Mouse (Mus musculus) forebrain, embryonic 13.5 days (tissue): ENCODE results near the gene Kcnk12. TPM values are rescaled to one million over a fixed set of nuclear protein-coding genes. Genes with fewer than 3 reads are reported as not detected.

Experiments used
- ATAC-seq: fragments of 200-750 bp; cut with Nextera tagmentation; 2 replicates; pipeline ENCODE4 v1.8.0; 2017
- H3K27ac ChIP-seq: fragments of 300-500 bp; sonication (generic); 2 replicates; pipeline ENCODE4 v1.5.1; 2015; ENCODE audit warnings: inconsistent platforms, mild to moderate bottlenecking, moderate library complexity
- H3K27me3 ChIP-seq: fragments of 300-500 bp; sonication (generic); 2 replicates; pipeline ENCODE4 v1.6.1; 2015; ENCODE audit warnings: mild to moderate bottlenecking, inconsistent platforms
- H3K36me3 ChIP-seq: fragments of 300-500 bp; sonication (generic); 2 replicates; pipeline ENCODE4 v1.6.1; 2015; ENCODE audit warnings: mild to moderate bottlenecking, inconsistent platforms; ENCODE audit not compliant: poor library complexity, severe bottlenecking
- H3K4me1 ChIP-seq: fragments of 300-500 bp; sonication (generic); 2 replicates; pipeline ENCODE4 v1.6.1; 2015; ENCODE audit warnings: inconsistent platforms
- H3K4me2 ChIP-seq: fragments of 300-500 bp; sonication (generic); 2 replicates; pipeline ENCODE4 v1.6.1; 2015; ENCODE audit warnings: inconsistent platforms, mild to moderate bottlenecking, moderate library complexity
- H3K4me3 ChIP-seq: fragments of 300-500 bp; sonication (generic); 2 replicates; pipeline ENCODE4 v1.5.1; 2015; ENCODE audit warnings: mild to moderate bottlenecking, inconsistent platforms
- H3K9ac ChIP-seq: fragments of 300-500 bp; sonication (generic); 2 replicates; pipeline ENCODE4 v1.6.1; 2015; ENCODE audit warnings: mild to moderate bottlenecking, inconsistent platforms
- H3K9me3 ChIP-seq: fragments of 300-500 bp; sonication (generic); replicated peaks from 2 replicates; pipeline ENCODE4 v1.6.1; 2016; ENCODE audit warnings: inconsistent platforms
- WGBS: fragments of 180-500 bp; shearing (Covaris S2); methylation state at CpG from one replicate; pipeline ENCODE4 v1.1.7; 2015; 5-methylcytosine and 5-hydroxymethylcytosine counted together
- polyA plus RNA-seq: library from polyadenylated mRNA; unstranded; fragments of >200 nt; fragmentation: Nextera tagmentation; extraction: Ambion mirVana; gene quantifications from 2 replicates; pipeline ENCODE4 v1.2.1, GENCODE M21; 2015

Kcnk12 gene
- 0.40 and 0.54 TPM in 2 replicates for polyA plus RNA-seq

GRCm38 (mm10) chr17:87797688-87798291 lies at the start of gene Kcnk12:
Kcnk12 (minus strand) TSS chr17:87797994.
- Histone ChIP-seq H3K27ac (no peak within 1 kb of the TSS), H3K27me3 (peaks cover 73% of the 10 kb centered on the region), H3K4me1 (peaks cover 32% of the 10 kb centered on the region), H3K9me3 (no peaks in the 10 kb centered on the region), H3K36me3 (no peaks in the 10 kb centered on the region), H3K4me3 (peak within 1 kb of the TSS; percentile 53), H3K4me2 (peak within 1 kb of the TSS; percentile 95), H3K9ac (peak within 1 kb of the TSS; percentile 61)
- under 1% methylated on average over 38 of the region's 46 CpGs for WGBS
- ATAC-seq, result peak; percentile 86

GRCm38 (mm10) chr17:87842156-87842555 lies 44.4 kb upstream of the Kcnk12 start:
- no peaks in the 10 kb centered on the region for H3K9me3 ChIP-seq
- WGBS, result 77% methylated on average over 5 of the region's 5 CpGs
- H3K9ac ChIP-seq, result no peak overlapping the region
- no peaks in the 10 kb centered on the region for H3K4me1 ChIP-seq
- no peak for ATAC-seq
- no peak overlapping the region for H3K27ac ChIP-seq
- no peaks in the 10 kb centered on the region for H3K36me3 ChIP-seq
- H3K27me3 ChIP-seq, result no peaks in the 10 kb centered on the region
- no peak overlapping the region for H3K4me2 ChIP-seq
- H3K4me3 ChIP-seq, result no peak overlapping the region

- Histone ChIP-seq H3K9ac (no peak overlapping the region), H3K27ac (no peak overlapping the region), H3K9me3 (no peaks in the 10 kb centered on the region), H3K4me1 (no peaks in the 10 kb centered on the region), H3K4me3 (no peak overlapping the region), H3K36me3 (no peaks in the 10 kb centered on the region), H3K27me3 (no peaks in the 10 kb centered on the region), H3K4me2 (no peak overlapping the region)
- no peak for ATAC-seq
- 70% methylated on average over 7 of the region's 7 CpGs for WGBS
Observed at GRCm38 (mm10) chr17:87840079-87840478, 42.3 kb upstream of the Kcnk12 start.

GRCm38 (mm10) chr17:87834850-87835249 lies 37.1 kb upstream of the Kcnk12 start:
- Histone ChIP-seq H3K36me3 (no peaks in the 10 kb centered on the region), H3K9ac (no peak overlapping the region)
- no peak for ATAC-seq

GRCm38 (mm10) chr17:87826909-87827308 lies 29.1 kb upstream of the Kcnk12 start:
- H3K4me2 ChIP-seq, result 0 out of 2 replicates have a peak overlapping the region, but pooled peaks have one; percentile 22
- H3K9me3 ChIP-seq, result no peaks in the 10 kb centered on the region
- H3K27ac ChIP-seq, result no peak overlapping the region
- no peaks in the 10 kb centered on the region for H3K36me3 ChIP-seq
- ATAC-seq, result no peak
- peaks cover 4% of the 10 kb centered on the region; the same call in 1 of the 2 replicates for H3K4me1 ChIP-seq
- no peak overlapping the region for H3K9ac ChIP-seq
- WGBS, result 33% methylated on average over 12 of the region's 12 CpGs
- H3K27me3 ChIP-seq, result peaks cover 7% of the 10 kb centered on the region
- no peak overlapping the region for H3K4me3 ChIP-seq

More at GRCm38 (mm10) chr17:87834850-87835249, 37.1 kb upstream of the Kcnk12 start:
- WGBS, result 27% methylated on average over 8 of the region's 8 CpGs
- Histone ChIP-seq H3K9me3 (no peaks in the 10 kb centered on the region), H3K4me2 (no peak overlapping the region), H3K4me3 (no peak overlapping the region), H3K27me3 (no peaks in the 10 kb centered on the region), H3K4me1 (peaks cover 3% of the 10 kb centered on the region; the same call in 1 of the 2 replicates), H3K27ac (no peak overlapping the region)

GRCm38 (mm10) chr17:87826036-87826560 lies 28.3 kb upstream of the Kcnk12 start:
- peaks cover 4% of the 10 kb centered on the region; the same call in 1 of the 2 replicates for H3K4me1 ChIP-seq
- H3K4me2 ChIP-seq, result peak overlapping the region; percentile 22
- H3K27ac ChIP-seq, result no peak overlapping the region
- H3K9me3 ChIP-seq, result no peaks in the 10 kb centered on the region
- 33% methylated on average over 23 of the region's 23 CpGs for WGBS
- no peak overlapping the region for H3K4me3 ChIP-seq
- no peak overlapping the region for H3K9ac ChIP-seq
- H3K36me3 ChIP-seq, result no peaks in the 10 kb centered on the region
- ATAC-seq, result no peak
- H3K27me3 ChIP-seq, result peaks cover 7% of the 10 kb centered on the region

- H3K9me3 ChIP-seq, result no peaks in the 10 kb centered on the region
- H3K36me3 ChIP-seq, result no peaks in the 10 kb centered on the region
- WGBS, result 41% methylated on average over 4 of the region's 5 CpGs
- H3K27ac ChIP-seq, result no peak overlapping the region
- no peak overlapping the region for H3K4me3 ChIP-seq
- H3K9ac ChIP-seq, result no peak overlapping the region
- H3K27me3 ChIP-seq, result peaks cover 7% of the 10 kb centered on the region
- H3K4me1 ChIP-seq, result peaks cover 4% of the 10 kb centered on the region; the same call in 1 of the 2 replicates
- no peak overlapping the region for H3K4me2 ChIP-seq
- ATAC-seq, result no peak
Observed at GRCm38 (mm10) chr17:87825454-87826008, 27.7 kb upstream of the Kcnk12 start.

GRCm38 (mm10) chr17:87823031-87823430 lies 25.2 kb upstream of the Kcnk12 start:
- 81% methylated on average over 3 of the region's 3 CpGs for WGBS
- no peak for ATAC-seq

GRCm38 (mm10) chr17:87809556-87809955 lies 11.8 kb upstream of the Kcnk12 start:
- Histone ChIP-seq H3K27me3 (no peaks in the 10 kb centered on the region), H3K4me3 (no peak overlapping the region), H3K4me2 (no peak overlapping the region), H3K27ac (no peak overlapping the region), H3K36me3 (no peaks in the 10 kb centered on the region), H3K9me3 (no peaks in the 10 kb centered on the region), H3K4me1 (no peaks in the 10 kb centered on the region), H3K9ac (no peak overlapping the region)
- WGBS, result 40% methylated on average over 2 of the region's 2 CpGs
- ATAC-seq, result no peak

More at GRCm38 (mm10) chr17:87823031-87823430, 25.2 kb upstream of the Kcnk12 start:
- H3K27me3 ChIP-seq, result peaks cover 7% of the 10 kb centered on the region
- no peak overlapping the region for H3K27ac ChIP-seq
- H3K9ac ChIP-seq, result no peak overlapping the region
- no peak overlapping the region for H3K4me3 ChIP-seq
- H3K9me3 ChIP-seq, result peaks cover 7% of the 10 kb centered on the region
- H3K36me3 ChIP-seq, result no peaks in the 10 kb centered on the region
- peaks cover 4% of the 10 kb centered on the region; the same call in 1 of the 2 replicates for H3K4me1 ChIP-seq
- H3K4me2 ChIP-seq, result no peak overlapping the region

- H3K9ac ChIP-seq, result no peak overlapping the region
- 75% methylated on average over 3 of the region's 3 CpGs for WGBS
- no peak overlapping the region for H3K4me3 ChIP-seq
- no peak for ATAC-seq
- peaks cover 26% of the 10 kb centered on the region for H3K4me1 ChIP-seq
- no peaks in the 10 kb centered on the region for H3K36me3 ChIP-seq
- H3K27ac ChIP-seq, result no peak overlapping the region
- H3K4me2 ChIP-seq, result no peak overlapping the region
- H3K27me3 ChIP-seq, result peaks cover 65% of the 10 kb centered on the region
- H3K9me3 ChIP-seq, result no peaks in the 10 kb centered on the region
Observed at GRCm38 (mm10) chr17:87799948-87800340, 2.1 kb upstream of the Kcnk12 start.

GRCm38 (mm10) chr17:87799212-87799947 lies 1.6 kb upstream of the Kcnk12 start:
- no peak overlapping the region for H3K9ac ChIP-seq
- no peak overlapping the region for H3K4me3 ChIP-seq
- peaks cover 26% of the 10 kb centered on the region for H3K4me1 ChIP-seq
- 65% methylated on average over 13 of the region's 13 CpGs for WGBS
- H3K27ac ChIP-seq, result no peak overlapping the region
- peaks cover 71% of the 10 kb centered on the region for H3K27me3 ChIP-seq
- ATAC-seq, result no peak
- no peaks in the 10 kb centered on the region for H3K9me3 ChIP-seq
- H3K4me2 ChIP-seq, result peak overlapping the region; percentile 95; the same call in 1 of the 2 replicates
- H3K36me3 ChIP-seq, result no peaks in the 10 kb centered on the region

GRCm38 (mm10) chr17:87798423-87798941 lies 688 bp upstream of the Kcnk12 start:
- H3K27me3 ChIP-seq, result peaks cover 73% of the 10 kb centered on the region
- peaks cover 26% of the 10 kb centered on the region for H3K4me1 ChIP-seq
- peak overlapping the region; percentile 95 for H3K4me2 ChIP-seq
- ATAC-seq, result peak; percentile 48; the same call in 1 of the 2 replicates
- WGBS, result under 1% methylated on average over 37 of the region's 40 CpGs
- peak overlapping the region; percentile 51 for H3K9ac ChIP-seq
- H3K9me3 ChIP-seq, result no peaks in the 10 kb centered on the region
- no peak overlapping the region for H3K27ac ChIP-seq
- peak overlapping the region; percentile 53 for H3K4me3 ChIP-seq
- H3K36me3 ChIP-seq, result no peaks in the 10 kb centered on the region
